Mouse (Mus musculus) right cerebral cortex, postnatal 36 days (tissue): Measurements from ENCODE around the gene Spef2.

ENCODE experiments used
- DNase-seq, 2 experiments: peaks; one replicate each; pipeline ENCODE4 v3.0.0; 2022; ENCODE audit warnings: low spot score in 2 of 2, mixed read lengths in 1 of 2

Gene Spef2

GRCm38 (mm10) chr15:9535200-9535599 lies 213.5 kb downstream of the Spef2 start:
- no peak for DNase-seq

DNA sequence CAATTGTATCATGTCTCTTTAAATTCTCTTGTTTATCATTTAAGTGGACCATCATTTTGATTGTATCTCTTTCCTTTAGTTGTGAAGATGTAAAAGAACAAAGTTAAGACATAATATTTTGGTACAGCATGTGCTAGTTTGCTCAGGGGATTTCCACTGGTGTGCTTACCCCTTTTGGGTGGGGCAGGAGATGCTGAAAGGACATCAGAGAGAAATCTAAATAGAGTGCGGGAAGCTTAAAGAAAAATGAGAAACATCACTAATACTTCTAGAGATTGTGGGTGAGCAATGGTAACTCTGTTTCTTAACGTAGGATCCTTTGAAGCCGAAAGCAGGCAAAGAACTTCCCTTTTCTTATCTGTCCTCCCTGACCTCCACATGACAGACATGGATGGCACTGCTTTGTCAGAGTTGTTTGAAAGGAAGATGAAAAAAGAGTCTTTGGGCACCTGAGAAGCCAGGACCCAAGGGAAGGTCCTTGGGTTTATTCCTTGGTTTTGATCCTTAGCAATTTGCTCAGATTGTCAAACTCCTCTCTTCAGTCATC lies 215.2 kb downstream of the Spef2 start:
- no peak for DNase-seq

- no peak for DNase-seq
Measured at GRCm38 (mm10) chr15:9530076-9530475, 218.6 kb downstream of the Spef2 start, which contains the start of gene Il7r. Gene Il7r, minus strand, starts transcription at chr15:9530176.

GRCm38 (mm10) chr15:9529646-9530045 lies 219.0 kb downstream of the Spef2 start:
- DNase-seq, result no peak
